Comparison of ENCODE assay signal across 22 mouse cellular contexts in genomic region chr7:44661219-44661618, GRCm38 (mm10). TPM values are rescaled to one million over a fixed set of nuclear protein-coding genes. Genes with fewer than 3 reads are reported as not detected.
A peak's percentile ranks its signal among the peaks of the same experiment; 100 is the strongest.
DNase-seq lines count a peak whose midpoint lies in the region; ATAC-seq and TF ChIP-seq lines count a peak whose summit lies in the region.
"Had no signal": no experiment of that assay in that cellular context is flagged by ENCODE, and none has a peak within 500 bp of the region (broad histone marks: within the 10 kb centered on the region; RNA-seq: fewer than 3 reads in every experiment).

No protein-coding gene starts in this region.

- TF ChIP-seq POLR2A in cerebellum, adult 2 months (IDR thresholded peaks at IDR 0.05; ENCODE audit: borderline replicate concordance, insufficient read depth, low read length): no peak

- H3K27me3 ChIP-seq in lung, embryonic 15.5 days: no peaks in the 10 kb centered on the region
- H3K27me3 ChIP-seq in cerebellum, adult 2 months (ENCODE audit: control insufficient read depth, insufficient read depth, low read length): no peaks in the 10 kb centered on the region
- H3K27me3 ChIP-seq in midbrain, embryonic 14.5 days (ENCODE audit: control insufficient read depth, insufficient read depth, low read length): no peaks in the 10 kb centered on the region
- H3K27me3 ChIP-seq: liver, embryonic 15.5 days; midbrain, embryonic 15.5 days had no signal

- H3K36me3 ChIP-seq in lung, embryonic 15.5 days: no peaks in the 10 kb centered on the region
- H3K36me3 ChIP-seq in midbrain, embryonic 14.5 days (ENCODE audit: control insufficient read depth, insufficient read depth, low read length): no peaks in the 10 kb centered on the region
- H3K36me3 ChIP-seq: liver, embryonic 15.5 days; midbrain, embryonic 15.5 days had no signal

- no peak for ATAC-seq in lung, embryonic 15.5 days (ENCODE audit: borderline replicate concordance, extremely low read depth, low FRiP score, low TSS enrichment)
- no peak for ATAC-seq in midbrain, embryonic 14.5 days (ENCODE audit: low FRiP score, low TSS enrichment)
- ATAC-seq: hindbrain, embryonic 16.5 days; midbrain, embryonic 15.5 days had no signal

- no peak overlapping the region for H3K9ac ChIP-seq in lung, embryonic 15.5 days
- no peak overlapping the region for H3K9ac ChIP-seq in midbrain, embryonic 14.5 days (replicated peaks; ENCODE audit: low read length)
- H3K9ac ChIP-seq: liver, embryonic 15.5 days; midbrain, embryonic 15.5 days had no signal

- peak overlapping the region; percentile 93 for H3K27ac ChIP-seq in lung, embryonic 15.5 days
- no peak overlapping the region for H3K27ac ChIP-seq in cerebellum, adult 2 months (ENCODE audit: insufficient read depth, low read length)
- H3K27ac ChIP-seq in midbrain, embryonic 14.5 days (replicated peaks; ENCODE audit: low read depth, low read length): no peak overlapping the region
- H3K27ac ChIP-seq: liver, embryonic 15.5 days; macrophage; midbrain, embryonic 15.5 days had no signal

- H3K9me3 ChIP-seq in lung, embryonic 15.5 days: no peaks in the 10 kb centered on the region
- H3K9me3 ChIP-seq in midbrain, embryonic 14.5 days (ENCODE audit: control insufficient read depth, low read length): no peaks in the 10 kb centered on the region
- H3K9me3 ChIP-seq: liver, embryonic 15.5 days; midbrain, embryonic 15.5 days had no signal

- H3K4me1 ChIP-seq in lung, embryonic 15.5 days: peaks cover 27% of the 10 kb centered on the region
- no peaks in the 10 kb centered on the region for H3K4me1 ChIP-seq in cerebellum, adult 2 months (ENCODE audit: control insufficient read depth, insufficient read depth, low read length)
- no peaks in the 10 kb centered on the region for H3K4me1 ChIP-seq in midbrain, embryonic 14.5 days (ENCODE audit: control insufficient read depth, insufficient read depth, low read length)
- H3K4me1 ChIP-seq: liver, embryonic 15.5 days; midbrain, embryonic 15.5 days had no signal

- H3K4me3 ChIP-seq in lung, embryonic 15.5 days: no peak overlapping the region
- no peak overlapping the region for H3K4me3 ChIP-seq in cerebellum, adult 2 months (replicated peaks; ENCODE audit: insufficient read depth, low read depth, low read length)
- no peak overlapping the region for H3K4me3 ChIP-seq in midbrain, embryonic 14.5 days (replicated peaks; ENCODE audit: low read depth, low read length)
- H3K4me3 ChIP-seq: liver, embryonic 15.5 days; midbrain, embryonic 15.5 days had no signal

- TF ChIP-seq CTCF in cerebellum, adult 2 months (IDR thresholded peaks at IDR 0.05; ENCODE audit: borderline replicate concordance, insufficient read depth, low read depth, low read length): no peak

- no peak overlapping the region for H3K4me2 ChIP-seq in lung, embryonic 15.5 days
- H3K4me2 ChIP-seq in midbrain, embryonic 14.5 days (ENCODE audit: low read length): no peak overlapping the region
- H3K4me2 ChIP-seq: liver, embryonic 15.5 days; midbrain, embryonic 15.5 days had no signal

- DNase-seq in lung, postnatal 36 days: no peak
- peak; percentile 88 for DNase-seq in layer of hippocampus, adult 11-12 months (ENCODE audit: low spot score)
- DNase-seq in left cerebral cortex, adult 18-20 months (ENCODE audit: low spot score in 2 of 2): peak; percentile 72 to 83
- DNase-seq in right cerebral cortex, postnatal 25 days: peak; percentile 74
- DNase-seq in cerebellum, adult 2 months: no peak
- no peak for DNase-seq in midbrain, embryonic 14.5 days
- no peak for DNase-seq in cerebellum, postnatal 14 days
- DNase-seq: adrenal gland, adult 8-10 months; B cell, adult 2 months; cerebellum, postnatal 36 days; heart, adult 18-20 months; heart, postnatal 10 days; kidney, adult 9 months; thymus, adult 2 months had no signal

- 73% methylated on average over 5 of the region's 5 CpGs for WGBS in lung, embryonic 15.5 days
- WGBS in cerebellum, adult 2 months: 69% methylated on average over 5 of the region's 5 CpGs
- WGBS in midbrain, embryonic 14.5 days: 79% methylated on average over 5 of the region's 5 CpGs

RNA-seq across cellular contexts. Expression of gene Myh14, which starts 9.4 kb away (rescaled TPM):
- 44.1 and 47.8 TPM in 2 replicates for polyA plus RNA-seq in lung, embryonic 15.5 days (2015; fragmentation: Nextera tagmentation; extraction: Ambion mirVana)
- total RNA-seq in left cerebral cortex, adult 18-20 months (2021): 10 to 100 TPM; 22.4 to 24.4 TPM
- polyA plus RNA-seq in cerebellum, adult 2 months (2012; rRNA removed): 54.9 and 56.2 TPM in 2 replicates
- 2.5 and 2.7 TPM in 2 replicates for polyA plus RNA-seq in midbrain, embryonic 14.5 days (2014; fragmentation: Nextera tagmentation; extraction: Ambion mirVana)
- polyA plus RNA-seq: macrophage had no signal

RNA-seq across cellular contexts. Expression of gene Izumo2, which starts 47.3 kb away (rescaled TPM):
- polyA plus RNA-seq in lung, embryonic 15.5 days (2015; fragmentation: Nextera tagmentation; extraction: Ambion mirVana): not detected in 2 replicates
- total RNA-seq in left cerebral cortex, adult 18-20 months (2021): not detected
- not detected in 2 replicates for polyA plus RNA-seq in cerebellum, adult 2 months (2012; rRNA removed)
- polyA plus RNA-seq in midbrain, embryonic 14.5 days (2014; fragmentation: Nextera tagmentation; extraction: Ambion mirVana): not detected in 2 replicates
- total RNA-seq: adrenal gland, adult 8-10 months; heart, adult 18-20 months; heart, postnatal 10 days had no signal
- polyA plus RNA-seq: embryonic facial prominence, embryonic 14.5 days; hindbrain, embryonic 16.5 days; limb, embryonic 11.5 days; liver, embryonic 15.5 days; macrophage; midbrain, embryonic 15.5 days; neural tube, embryonic 11.5 days; thymus, adult 2 months had no signal

Comparison
In these comparisons a context has a peak if more than half of its experiments do, and no peak if none do; other contexts are left out.
1. DNase-seq: peak in layer of hippocampus, adult 11-12 months (single experiment), left cerebral cortex, adult 18-20 months (2 of 2) and right cerebral cortex, postnatal 25 days (single experiment); none in lung, postnatal 36 days (single experiment), cerebellum, adult 2 months (0 of 2), midbrain, embryonic 14.5 days (single experiment) and cerebellum, postnatal 14 days (0 of 2).
2. RNA of gene Myh14, which starts 9.4 kb away (polyA plus RNA-seq): 54.9 to 56.2 TPM in cerebellum, adult 2 months and 44.1 to 47.8 TPM in lung, embryonic 15.5 days; 2.5 to 2.7 TPM in midbrain, embryonic 14.5 days; every median in the first group is over 10 times any median in the second.